Mouse (Mus musculus) left cerebral cortex, adult 18-20 months (tissue): ENCODE results near the gene Pheta2. TPM values are rescaled to one million over a fixed set of nuclear protein-coding genes. Genes with fewer than 3 reads are reported as not detected.
"Not testable (repeated sequence)": the region's sequence is repeated elsewhere in the genome, so short reads cannot be mapped to it uniquely, and the experiment has no call there.

Experiments
- DNase-seq, 2 experiments: peaks; one replicate each; pipeline ENCODE4 v3.0.0; 2021 to 2022; ENCODE audit warnings: low spot score in 2 of 2, mixed read lengths in 1 of 2
- total RNA-seq, 2 experiments: library from RNA; stranded (reverse); gene quantifications; 2 replicates each; pipeline ENCODE4 v1.2.3; 2021

Gene Pheta2
- total RNA-seq, 2 experiments from 2014 or later, result 0.23 to 0.35 TPM

DNA sequence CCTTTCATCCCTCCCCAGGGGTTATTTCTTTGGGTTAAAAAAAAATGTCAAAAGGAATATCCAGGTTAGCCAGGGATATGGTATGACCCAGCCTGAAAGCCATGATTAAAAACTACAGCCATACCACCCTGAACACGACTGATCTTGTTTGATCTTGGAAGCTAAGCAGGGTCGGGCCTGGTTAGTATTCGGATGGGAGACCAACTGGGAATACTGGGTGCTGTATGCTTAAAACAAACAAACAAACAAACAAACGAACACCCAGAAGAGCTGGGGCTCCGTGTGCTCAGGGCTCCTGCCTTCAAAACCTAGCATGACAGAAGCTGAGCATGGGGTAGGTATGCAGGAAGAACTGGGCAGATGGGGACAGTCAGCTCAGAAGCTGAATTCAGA lies 3.8 kb downstream of the Pheta2 start:
- DNase-seq, result no peak

DNA sequence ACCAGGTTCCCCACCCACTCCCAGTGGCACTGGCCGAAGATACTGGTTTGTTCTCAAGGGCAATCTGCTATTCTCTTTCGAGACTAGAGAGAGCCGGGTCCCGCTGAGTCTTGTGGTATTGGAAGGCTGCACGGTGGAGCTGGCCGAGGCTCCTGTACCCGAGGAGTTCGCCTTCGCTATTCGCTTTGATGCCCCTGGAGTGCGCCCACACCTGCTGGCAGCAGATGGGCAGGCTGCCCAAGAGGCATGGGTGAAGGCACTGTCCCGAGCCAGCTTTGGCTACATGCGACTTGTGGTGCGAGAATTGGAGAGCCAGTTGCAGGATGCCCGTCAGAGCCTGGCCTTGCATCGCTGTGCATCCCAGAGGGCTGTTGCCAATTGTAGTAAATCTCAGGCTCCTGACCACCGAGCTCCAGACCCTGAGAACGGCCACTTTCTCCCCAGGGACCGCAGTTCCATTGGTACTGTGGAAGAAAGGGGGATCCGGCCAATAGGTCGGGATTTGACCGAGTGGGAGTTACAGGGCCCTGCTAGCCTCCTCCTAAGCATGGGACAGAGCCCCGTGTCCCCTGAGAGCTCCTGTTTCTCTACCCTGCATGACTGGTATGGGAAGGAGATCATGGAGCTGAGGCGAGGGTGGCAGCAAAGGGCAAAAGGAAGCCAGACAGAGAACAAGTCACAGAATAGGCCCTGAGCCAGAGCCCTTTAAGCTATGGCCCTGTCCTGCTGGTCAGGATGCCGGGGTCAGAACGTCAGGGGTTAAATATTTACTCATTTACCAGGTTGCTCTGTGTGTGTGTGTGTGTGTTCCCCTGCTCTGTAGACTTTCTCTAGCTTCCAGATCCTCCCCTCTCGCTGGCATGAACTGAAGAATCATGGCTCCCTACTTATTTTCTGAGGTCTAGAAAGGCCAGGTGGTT lies 4.9 kb downstream of the Pheta2 start:
- no peak for DNase-seq

DNA sequence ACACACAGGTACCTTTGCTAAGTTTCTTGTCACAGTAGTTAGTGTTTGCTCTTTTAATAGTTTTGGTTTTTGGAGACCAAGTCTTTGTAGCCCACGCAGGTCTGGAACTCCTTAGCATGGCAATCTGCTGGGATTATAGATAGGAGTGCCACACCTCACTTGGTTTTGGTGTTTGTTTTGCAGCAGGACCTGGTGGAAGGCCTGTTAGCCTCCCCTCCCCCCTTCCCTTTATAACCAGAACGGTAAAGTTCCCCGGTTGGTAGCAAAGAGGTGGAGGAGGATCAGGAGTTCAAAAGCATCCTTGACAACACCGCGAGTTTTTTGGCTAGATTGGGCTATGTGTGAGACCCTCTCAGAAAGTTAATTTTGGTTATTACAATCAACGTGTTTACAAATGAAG lies 6.2 kb downstream of the Pheta2 start:
- no peak for DNase-seq

DNA sequence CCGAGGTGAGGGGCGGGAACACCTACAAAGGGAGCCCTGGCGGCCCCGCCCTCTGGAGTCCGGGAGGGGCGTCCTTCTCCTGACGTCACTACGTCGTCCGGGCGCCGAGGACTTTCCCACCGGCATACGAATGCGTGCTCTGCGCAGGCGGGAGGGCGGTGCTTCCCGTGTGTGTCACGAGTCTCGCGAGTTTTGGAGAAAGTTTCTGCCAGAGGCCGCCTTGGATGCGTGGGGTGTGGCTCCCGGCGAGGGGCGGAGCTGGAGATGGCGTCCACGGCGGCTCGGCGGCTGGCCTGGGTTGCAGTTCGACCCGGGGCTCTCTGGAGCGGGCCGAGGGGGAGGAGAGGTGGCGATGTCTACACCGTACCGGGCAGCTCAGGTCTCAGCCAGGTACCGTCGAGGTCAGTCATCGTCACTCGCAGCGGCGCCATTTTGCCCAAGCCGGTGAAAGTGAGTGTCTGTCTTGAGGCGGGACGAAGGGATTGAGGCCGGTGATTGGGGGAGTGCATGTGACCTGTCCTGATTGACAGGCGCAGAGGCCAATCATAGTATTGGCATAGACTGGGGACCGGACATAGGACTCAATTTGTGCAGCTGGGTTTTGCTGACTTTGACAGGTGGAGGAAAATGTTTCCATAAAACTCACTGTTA lies 7.2 kb downstream of the Pheta2 start:
- DNase-seq, result peak; percentile 97

DNA sequence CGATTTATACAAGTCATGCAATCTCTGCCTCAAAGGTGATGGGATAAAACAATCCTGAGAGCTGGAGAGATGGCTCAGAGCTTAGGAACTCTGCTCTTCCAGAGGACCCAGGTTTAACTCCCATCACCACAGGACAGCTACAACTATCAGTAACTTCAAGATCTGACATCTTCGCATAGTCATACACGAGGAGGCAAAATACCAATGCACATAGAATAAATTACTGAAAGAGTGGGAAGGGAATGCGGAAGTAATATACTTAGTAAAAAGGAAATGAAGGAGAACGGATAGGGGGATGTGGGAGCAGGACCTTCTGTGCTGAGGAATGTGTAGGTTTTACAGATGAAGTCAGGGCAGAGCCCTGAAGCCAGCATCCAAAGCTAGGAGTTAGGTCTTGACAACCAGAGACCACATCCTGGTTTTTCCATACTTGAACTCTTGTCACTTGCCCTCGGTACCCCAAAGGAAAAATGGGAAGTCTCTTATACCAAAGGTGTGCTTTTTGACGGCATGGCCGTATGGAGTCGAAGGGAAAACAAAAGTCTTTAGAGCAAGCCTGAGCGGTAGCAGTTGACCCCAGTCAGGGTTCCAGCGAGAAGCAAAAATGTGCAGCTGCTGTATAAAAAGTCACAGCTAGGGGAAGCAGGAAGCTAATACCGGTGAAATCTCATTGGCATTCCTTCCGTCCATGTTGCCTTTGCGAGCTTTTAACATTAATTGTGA lies 8.0 kb downstream of the Pheta2 start:
- DNase-seq, result no peak

DNA sequence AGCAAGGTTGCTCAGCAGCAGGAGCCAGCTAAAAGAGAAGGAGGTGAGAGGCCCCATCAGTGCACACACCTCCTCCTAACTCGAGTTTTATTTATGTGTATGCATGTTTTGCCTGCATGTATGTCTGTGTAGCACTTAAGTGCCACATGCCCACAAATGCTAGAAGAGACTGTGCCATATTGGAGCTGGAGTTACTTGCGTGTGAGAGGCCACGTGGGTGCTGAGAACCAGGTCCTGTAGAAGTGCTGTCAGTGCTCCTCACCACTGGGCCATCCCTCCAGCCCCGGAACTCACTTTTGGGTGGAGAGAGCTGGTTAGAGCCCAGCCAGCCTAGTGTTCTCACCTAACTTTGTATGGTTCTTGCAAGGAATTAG lies 8.5 kb downstream of the Pheta2 start:
- DNase-seq, result no peak

DNA sequence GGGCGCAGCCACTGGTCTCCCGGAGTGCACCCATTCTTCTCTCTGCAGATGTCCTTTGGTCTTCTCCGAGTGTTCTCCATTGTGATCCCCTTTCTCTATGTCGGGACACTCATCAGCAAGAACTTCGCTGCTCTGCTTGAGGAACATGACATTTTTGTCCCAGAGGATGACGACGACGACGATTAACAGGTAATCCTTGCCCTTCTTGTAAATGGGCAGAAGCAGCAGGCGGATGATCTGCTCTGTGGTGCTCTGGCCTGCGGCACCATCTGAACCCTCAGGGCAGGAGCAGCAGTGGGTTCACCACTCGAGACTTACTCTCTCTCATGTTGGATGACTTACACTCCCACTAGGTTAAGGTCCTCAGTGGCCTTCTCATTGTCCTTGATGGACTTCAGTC lies 9.1 kb downstream of the Pheta2 start:
- DNase-seq, result no peak

DNA sequence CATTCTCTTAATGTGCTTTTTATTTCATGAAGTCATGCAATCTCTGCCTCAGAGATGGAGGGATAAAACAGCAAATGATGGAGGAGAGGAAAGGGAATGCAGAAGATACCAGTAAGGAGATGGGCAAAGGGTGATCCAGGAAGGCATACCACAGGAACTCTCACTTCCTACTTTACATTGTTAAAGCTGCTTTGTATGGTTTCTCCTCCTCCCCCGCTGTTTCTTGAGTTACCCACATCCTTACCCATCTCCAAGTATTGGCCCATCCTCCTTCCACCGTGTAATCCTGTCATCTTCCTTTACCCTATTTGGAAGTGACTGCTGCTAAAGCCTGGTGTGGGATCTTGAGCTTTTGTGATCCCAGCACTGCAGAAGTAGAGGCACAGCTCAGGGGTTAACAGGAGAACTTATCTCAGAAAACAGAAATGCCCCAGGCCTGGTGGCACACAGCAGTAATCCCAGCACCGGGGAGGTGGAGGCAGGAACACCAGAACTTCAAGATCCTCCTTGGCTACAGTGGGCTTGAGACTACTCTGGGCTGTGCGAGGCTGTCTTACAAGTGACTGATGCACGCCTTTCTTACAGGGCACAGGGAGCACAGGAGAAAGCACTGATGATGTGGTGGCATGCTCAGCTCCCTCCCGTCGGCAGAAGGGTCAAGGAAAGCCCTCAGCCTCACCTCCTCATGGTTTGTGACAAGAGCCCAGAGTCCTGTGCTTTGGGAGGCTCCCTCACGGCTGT lies 9.7 kb downstream of the Pheta2 start:
- no peak for DNase-seq

DNA sequence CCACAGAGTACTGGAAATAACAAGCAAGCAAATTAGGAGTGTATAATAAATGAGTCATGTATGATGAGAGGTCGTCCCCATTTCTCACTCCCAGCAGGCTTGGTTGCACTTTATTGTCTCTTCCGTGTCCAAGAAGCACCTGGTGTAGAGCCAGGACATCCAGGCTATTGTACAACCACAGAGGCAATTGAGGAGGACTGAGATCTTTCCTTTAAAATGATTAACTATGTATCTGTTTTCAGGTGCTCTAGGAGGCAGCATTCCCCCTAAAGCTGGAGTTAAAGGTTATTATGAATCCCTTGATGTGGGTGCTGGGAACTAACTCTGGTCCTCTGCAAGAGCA lies 10.2 kb downstream of the Pheta2 start:
- no peak for DNase-seq

DNA sequence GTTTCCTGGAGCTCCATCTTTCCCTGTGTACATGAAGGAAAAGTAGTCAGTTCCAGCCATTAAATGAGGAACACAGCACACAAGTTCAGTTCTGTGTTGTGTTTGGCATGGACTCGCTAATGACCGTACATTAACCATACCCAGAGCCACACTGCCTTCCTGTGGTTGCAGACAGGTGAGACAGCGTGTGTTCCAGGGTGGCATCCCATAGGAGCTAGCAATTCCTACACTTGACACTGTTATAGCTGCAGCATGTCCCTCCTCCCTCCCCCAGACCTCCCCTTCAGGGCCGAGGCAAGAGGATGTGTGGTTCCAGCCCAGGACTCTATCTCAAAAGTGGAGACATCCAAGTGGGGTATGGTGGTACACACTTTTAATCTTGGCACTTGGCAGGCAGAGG lies 11.6 kb downstream of the Pheta2 start:
- no peak for DNase-seq

DNA sequence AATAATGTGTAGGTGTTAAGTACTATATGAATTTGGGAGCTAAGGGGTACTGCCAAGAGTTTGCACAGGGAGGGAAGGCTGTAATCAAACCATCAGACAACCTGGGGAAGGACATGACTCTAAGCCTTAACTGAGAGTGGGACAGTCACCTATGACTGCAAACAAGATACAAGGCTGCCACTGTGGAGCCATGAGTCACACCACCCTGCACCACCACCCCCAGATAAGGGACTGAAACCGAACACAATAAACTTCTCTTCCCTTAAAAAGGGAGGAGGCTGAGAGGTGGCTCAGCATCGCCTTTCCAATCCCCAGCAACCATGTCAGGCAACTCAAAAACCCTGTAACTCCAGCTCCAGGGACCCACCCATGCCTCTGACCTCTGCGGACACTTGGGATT lies 12.7 kb downstream of the Pheta2 start:
- DNase-seq, result no peak

DNA sequence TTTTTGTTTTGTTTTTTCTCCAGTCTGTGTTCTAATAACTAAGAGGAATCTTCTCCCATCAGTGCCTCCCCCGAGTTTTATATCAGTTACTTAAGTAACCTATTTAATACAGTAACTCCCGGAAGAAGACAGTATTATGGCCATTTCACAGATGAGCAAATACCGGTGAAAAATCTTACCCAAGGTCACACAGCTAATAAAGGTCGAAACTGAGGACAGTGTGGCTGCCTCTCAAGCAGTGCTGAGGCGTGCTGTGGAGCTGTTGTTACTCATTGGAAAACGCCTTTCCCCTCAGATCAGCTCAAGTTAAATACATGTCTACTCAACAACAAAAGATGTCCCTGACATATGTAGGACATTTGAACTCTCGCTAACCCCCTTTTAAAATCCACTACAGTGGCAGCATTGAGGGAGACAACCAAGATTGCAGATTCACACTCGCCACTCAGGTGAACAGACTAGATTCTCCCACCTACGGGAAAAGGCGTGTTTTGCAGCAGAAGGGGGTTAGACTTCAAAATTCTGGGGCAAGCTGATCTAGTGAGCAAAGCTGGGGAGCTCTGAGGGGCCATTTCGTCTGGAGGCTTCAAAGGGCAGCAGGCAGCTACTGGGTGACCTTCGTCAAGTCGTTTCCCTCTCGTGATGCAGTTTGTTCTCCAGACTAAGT lies 14.5 kb downstream of the Pheta2 start:
- DNase-seq, result no peak

DNA sequence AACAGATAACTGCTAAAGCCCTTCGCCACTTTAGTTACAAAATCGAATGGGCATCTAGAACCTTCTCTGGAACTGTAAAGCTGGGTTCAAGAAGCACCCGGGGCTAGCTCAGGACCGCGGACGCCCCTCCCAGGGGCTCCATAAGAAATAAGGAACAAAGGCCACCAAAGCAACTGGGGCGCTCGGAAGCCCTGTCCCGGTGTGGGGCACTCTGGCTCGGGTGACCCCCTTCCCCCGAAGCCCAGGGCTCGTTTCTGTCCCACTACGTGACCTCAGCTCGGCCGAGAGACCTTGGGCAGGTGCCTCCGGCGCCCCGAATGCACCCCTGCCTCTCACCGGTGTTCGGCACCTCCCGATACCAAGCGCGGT lies 15.0 kb downstream of the Pheta2 start:
- no peak for DNase-seq

DNA sequence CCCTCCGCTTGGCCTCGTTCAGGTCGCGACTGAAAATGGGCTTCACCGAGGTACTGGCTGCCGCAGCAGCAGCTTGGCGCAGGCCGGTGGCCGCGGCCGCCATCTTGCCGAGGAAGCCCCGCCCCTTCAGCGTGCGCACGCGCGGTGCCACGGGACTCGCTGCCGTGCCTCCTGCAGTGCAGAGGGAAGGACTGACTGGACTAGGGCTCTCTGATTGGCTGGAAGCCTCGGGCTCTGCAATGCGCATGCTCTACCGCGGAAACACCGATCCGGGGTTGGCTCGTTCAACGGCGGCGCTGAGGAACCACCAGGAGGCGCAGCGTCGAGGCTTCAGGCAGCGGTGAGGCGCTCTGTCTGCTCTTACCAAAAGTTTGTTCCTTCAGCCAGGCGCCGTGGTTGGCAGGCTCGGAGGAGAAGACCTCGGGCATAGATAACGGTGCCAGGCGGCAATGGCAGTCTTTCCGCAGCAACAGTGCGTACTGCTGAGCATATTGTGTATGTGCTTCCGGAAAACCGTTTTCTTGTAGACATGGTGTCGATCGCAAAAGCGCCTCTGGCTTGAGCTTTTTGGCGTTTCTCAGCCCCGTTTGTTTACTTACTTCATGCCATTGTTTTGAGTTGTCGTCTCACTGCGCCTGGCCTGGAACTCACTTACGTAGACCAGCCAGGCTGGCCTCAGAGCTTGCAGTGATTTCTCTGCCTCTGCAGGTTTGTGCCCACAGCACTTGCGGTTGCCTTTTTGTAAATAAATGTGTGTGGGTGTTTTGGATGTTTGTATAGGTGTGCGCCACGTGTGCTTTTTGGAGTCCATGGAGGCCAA lies 15.6 kb downstream of the Pheta2 start, which contains the start of gene Ndufa6:
Ndufa6 (minus strand) TSS at position 197 of the 820 bp plus-strand sequence.
- peak; percentile 97 to 98 for DNase-seq

DNA sequence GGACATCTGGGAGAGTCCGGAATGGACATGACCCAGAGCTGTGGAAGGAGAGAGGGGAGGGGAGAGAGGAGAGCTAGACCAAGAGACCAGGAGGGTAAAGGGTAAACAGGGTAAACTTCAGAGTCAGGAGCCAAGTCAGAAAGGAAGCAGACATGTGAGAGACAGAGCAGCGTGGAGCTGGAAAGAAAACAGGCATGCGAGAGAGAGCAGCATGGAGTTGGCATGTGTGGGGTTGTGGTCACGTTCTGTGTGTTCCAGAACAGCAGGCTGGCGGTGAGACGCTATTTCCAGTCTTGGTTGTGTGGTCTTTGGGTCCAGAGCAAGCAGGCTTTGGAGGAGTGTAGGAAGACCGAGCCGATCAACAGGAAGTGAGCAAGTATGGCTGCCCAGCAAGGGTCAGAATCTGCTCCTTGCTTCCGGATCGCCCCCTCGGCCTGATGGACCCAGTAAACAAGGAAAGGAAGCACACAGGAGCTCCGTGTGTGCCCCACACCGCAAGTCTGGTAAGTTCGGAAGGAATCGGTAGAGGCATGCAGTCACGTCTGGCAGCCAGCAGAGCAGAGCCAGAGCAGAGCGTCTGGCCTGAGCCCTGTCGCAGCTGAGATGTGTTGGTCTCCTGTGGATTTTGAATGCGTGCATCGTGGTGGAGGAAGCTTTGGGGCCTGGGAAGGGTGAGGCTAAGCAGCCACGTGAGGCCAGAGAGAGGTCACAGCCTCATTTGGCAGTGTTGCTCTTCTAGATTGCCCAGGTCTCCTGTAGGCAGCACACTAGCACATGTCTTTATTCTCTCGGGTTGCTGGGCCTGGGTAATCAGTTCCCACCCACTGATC lies 19.9 kb downstream of the Pheta2 start:
- no peak for DNase-seq

DNA sequence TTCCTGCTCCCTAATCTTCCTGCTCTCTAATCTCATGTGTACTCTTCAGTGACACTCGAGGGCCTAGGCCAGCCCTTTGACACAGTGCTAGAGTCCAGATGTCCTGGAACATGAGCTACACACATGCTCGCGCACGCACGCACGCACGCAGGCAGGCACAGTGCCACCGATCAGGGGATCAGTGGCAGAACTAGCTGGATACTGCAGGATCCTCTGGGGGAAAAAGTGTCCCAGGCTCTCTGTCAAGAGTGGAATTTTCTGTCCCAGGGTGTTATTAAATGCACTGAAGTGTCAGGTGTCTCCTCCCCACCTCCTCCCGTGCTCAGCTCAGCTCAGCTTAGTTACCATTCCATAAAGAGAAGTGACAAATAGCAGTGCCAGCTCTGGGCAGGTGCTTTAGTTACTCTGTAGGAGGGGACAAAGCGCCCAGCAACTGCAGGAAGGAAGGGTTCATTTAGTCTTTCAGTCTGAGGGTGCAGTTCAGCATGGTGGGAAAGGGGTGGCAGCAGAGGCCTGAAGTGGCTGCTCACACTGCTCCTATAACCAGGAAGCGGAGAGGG lies 22.8 kb downstream of the Pheta2 start:
- no peak for DNase-seq

DNA sequence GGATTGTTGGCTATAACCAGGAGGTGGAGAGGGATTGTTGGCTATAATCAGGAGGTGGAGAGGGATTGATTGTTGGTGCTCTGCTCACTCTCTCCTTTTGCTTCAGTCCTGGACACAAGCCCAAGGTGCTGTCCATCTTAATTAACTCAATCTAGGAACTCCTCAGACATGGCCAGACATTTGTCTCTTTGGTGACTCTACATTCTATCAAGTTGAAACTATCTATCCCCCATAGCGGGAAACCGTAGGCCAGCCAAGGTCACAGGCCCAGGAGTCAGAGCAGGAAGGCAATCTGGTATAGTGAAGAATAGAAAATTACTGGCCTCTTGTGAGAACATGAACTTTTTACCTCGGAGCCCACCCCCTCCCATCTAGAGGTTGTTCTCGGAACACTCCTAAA lies 23.5 kb downstream of the Pheta2 start:
- DNase-seq, result no peak

DNA sequence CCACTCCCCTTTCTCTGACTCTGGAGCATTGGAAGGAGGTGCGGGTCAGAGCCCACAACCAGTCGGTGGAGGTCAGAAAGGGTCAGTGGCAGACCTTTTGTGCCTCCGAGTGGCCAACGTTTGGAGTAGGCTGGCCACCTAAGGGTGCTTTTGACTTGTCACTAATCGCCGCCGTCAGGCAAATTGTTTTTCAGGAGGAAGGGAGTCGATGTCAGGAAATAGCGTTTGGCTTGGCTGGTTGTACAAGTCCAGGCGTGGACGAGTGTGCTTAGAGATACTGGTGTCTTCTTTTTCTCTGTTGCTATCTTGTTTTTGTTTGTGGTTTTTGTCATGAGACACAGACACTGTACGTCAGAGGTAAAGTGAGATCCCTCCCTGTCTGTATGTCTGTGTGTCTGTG lies 25.1 kb downstream of the Pheta2 start:
- not testable (repeated sequence) for DNase-seq

DNA sequence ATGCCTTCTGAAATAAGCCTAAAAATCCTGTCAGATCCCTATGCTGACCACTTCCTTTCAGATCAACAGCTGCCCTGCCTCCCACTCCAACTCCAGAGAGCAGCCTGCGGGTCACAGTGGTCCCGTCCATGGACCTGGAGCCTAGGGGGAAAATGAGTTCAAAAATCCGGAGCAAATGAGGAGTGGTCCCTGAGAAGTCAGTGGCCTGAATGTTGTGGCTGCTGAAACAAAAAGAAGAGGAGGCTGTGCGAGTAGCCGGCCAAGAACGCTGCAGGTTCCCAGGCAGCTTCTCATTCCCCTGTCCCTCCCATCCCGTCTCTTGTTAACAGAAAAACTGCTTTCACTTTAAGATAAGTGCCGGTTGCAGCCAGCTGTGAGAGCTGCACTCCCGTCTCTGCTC lies 25.8 kb downstream of the Pheta2 start:
- not testable (repeated sequence) for DNase-seq
